Mouse (Mus musculus): ENCODE results near the gene Kdm1a.

Kdm1a gene

GRCm38 (mm10) chr4:136601476-136601875 is 1.0 kb downstream of the Kdm1a start:
- peak; percentile 27 to 77 for DNase-seq

- no peak for DNase-seq
Observed at GRCm38 (mm10) chr4:136600536-136600935, 2.0 kb downstream of the Kdm1a start.

GRCm38 (mm10) chr4:136599869-136600268 is 2.7 kb downstream of the Kdm1a start:
- DNase-seq: no peak

DNA sequence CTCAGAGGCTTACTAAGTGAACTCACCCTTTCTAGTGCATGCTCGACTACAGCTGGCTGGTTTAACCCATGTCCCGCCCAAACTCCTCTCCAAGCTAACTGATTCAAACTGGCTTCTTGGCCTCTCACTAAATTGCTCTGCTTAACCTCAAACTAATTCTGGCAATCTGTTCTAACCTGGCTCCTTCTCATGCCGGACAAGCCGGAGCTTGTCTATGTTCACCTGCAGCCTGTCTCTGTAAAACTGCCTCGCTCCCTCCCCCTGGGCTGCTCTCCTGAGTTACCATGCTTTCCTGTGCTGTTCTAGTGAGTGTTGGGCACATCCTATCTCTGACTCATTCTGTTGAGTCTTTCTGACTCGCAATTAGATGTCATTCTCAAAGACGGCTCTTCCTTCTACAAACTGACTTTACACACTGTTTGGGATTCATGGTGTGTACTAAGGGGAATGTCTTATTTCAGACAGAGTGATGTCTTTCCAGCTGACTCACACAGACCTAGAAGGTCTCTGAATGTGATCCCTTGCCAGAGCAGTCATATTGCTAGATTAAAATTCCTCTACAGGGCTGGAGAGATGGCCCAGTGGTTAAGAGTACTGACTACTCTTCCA is 4.2 kb downstream of the Kdm1a start:
- DNase-seq: no peak

DNA sequence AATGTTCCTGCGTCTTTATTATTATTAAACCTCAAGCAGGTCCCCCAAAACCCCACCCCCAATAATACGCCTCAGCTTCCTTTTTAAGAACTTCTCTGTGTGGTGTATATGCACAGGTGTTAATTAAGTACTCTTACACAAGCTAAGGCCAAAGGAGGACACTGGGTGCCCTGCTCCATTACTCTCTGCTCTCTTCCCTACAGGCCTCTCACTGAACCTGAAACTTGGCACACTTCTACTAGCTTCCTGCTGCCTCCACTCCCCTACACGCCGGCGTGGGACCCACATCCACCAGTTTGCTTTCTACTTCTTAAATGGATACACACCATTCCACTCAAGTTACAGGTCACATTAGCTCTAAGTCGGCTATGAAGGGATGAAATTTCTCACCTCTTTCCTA is 7.3 kb downstream of the Kdm1a start:
- DNase-seq: peak; percentile 40 to 44

- peak in 1 of 2 experiments; percentile 9 for DNase-seq
Observed at GRCm38 (mm10) chr4:136594006-136594405, 8.5 kb downstream of the Kdm1a start.

DNA sequence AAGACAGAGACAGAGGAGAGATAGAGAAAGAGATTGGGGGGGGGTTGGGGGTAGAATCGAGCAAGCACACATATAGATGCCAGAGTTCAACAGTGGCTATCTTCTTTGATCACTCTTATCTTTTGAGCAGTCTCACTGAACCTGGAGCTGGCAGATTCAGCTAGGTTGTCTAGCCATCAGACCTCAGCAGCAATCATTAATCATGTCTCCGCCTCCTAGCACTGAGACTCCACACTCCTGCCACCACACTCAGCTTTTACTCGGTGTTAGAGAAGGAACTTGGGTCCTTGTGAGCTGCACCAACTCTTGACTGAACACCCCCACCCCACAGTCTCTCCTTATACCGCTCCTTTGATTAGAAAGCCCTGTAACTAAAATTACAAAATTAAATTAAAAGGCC is 10.4 kb downstream of the Kdm1a start:
- peak; percentile 24 to 31 for DNase-seq

GRCm38 (mm10) chr4:136588003-136588402 is 14.5 kb downstream of the Kdm1a start:
- no peak for DNase-seq

DNA sequence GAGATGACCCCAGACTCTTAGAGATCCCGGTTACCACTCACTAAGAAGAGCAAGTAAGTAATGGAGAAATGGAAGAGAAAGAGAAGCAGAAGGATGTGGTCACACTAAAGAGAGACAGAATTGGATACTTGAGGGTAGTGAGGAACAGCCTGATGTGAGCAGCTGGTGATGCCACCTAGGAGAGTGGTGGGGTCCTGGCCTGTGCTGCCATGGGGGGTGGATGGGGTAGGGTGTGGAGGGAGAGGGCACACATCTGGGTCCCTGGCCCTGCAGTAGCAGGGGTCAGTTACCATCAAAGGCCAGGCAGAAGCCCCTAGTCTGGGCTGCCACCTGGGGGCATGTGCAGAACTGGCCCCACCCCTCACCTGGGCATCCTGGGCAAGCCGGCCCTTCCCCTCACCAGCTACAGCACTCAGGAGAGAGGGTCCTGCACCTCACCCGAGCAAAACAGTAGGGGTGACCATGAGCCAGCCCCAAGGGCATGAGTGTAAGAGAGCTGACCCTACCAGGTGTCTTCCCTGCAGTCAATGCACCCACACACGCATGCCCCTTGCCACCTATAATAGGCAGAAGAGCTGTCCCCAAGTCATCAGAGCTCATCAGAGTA is 15.2 kb downstream of the Kdm1a start:
- DNase-seq: no peak

DNA sequence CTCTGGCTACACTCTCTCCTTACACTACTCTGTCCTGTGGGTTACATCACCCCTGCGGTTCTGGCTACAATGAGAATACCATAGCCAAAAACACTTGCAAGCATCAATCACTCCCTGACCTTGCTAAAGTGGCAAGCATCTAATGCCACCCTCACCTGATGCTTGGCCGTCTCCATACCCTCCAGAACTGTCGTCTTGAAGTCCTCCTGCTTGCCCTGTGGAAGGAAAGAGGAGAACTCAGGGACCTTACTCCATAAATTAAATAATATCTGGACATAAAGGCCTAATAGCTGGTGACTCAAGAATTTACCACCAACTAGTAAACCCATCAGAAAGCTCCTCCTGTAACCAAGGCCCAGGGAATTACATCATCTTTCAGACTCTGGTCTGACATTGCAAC is 20.6 kb downstream of the Kdm1a start:
- no peak for DNase-seq

- DNase-seq: no peak
Observed at GRCm38 (mm10) chr4:136569998-136570397, 32.5 kb downstream of the Kdm1a start.

DNA sequence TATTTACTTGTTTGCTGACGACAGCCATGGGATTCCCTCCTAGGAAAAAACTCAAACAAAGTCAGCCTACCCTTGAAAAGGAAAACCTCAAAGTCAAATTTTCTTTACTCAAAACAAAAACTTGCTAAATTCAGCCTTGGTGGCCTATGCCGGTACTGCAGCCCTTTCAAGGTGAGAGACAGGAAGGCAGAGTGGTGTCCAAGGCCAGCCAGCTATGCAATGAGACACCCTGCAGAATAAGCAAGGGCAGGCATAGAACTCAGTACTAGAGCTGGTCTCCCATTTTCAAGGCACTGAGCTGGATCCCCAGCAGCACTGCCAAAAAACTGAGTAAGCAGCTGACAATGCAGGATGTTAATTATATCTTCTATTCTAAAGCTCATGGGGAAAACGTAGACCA is 33.9 kb downstream of the Kdm1a start:
- peak in 1 of 2 experiments; percentile 36 for DNase-seq

GRCm38 (mm10) chr4:136562755-136563154 is 39.8 kb downstream of the Kdm1a start:
- DNase-seq: no peak

DNA sequence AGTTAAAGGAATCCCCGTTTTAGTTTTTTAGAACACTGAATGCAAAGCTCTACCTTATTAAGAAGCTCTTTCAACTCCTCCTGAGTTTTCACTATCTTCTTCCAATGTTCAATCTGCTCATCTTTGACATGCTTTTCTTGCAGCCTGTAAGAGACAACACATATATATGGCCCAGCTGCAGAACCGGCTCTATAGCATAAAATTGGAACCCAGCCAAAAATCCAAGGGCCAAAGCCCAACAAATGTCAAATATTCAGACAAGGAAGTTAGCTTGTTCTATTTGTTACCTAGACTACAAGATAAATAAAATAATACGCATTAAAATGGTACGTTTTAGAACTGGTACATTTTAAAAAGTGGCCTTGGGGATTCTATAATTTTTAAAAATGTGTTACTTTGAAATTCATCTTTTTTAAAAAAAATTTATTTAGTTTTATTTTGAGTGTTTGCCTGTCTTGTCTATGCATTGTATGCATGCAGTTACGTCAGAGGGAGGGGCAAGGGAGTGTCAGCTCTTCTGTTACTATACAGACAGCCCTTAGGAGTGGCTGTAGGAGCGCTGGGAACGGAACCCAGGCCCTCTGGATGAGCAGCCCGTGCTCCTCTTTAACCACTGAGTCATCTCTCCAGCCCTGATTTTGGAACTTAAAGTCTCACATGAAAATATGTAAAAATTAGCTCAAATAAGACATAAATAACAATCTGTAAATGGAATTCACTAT is 42.1 kb downstream of the Kdm1a start:
- no peak for DNase-seq

GRCm38 (mm10) chr4:136559690-136560089 is 42.8 kb downstream of the Kdm1a start:
- peak in 1 of 2 experiments; percentile 22 for DNase-seq

- DNase-seq: no peak
Observed at GRCm38 (mm10) chr4:136557638-136558037, 44.9 kb downstream of the Kdm1a start.

DNA sequence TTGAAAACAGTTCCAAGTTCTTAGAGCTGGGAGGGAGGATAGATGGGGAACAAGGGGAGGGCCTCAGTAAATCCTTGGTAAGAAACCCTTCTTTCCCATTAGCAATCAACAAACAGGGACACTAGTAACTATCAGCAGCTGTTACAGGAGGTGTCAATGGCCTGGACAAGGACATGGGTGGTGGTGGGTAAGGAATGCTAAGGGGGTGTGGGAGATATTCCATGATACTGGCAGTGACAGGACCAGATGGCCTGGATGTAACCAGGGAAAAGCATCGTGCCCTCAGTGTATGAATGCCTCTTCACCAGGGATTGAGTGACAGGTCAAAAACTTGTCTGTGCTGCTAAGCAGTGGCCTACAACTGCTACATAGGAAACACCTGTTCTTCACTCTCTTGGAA is 49.4 kb downstream of the Kdm1a start:
- DNase-seq: no peak

GRCm38 (mm10) chr4:136548381-136548801 is 54.1 kb downstream of the Kdm1a start:
- peak; percentile 24 to 45 for DNase-seq

DNA sequence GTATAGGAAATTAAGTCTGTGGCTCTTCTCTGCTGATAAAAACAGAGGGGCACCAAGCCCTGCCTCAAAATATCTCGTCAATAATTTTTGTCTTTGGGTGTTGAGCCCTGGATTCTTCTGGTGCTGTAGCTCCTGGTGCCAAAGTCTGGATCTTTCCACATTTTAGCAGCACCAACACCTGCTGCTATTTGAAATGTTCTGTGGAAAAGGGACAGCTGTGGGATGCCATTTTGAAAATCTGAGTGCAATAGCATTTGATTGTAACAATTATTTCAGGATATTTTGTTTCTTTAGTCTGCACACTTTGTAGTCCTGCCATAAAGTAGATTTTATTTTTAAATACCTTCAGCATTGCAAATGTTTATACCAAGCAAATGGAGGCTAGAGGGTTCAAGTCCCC is 54.8 kb downstream of the Kdm1a start:
- no peak for DNase-seq

GRCm38 (mm10) chr4:136546279-136547045 is 56.1 kb downstream of the Kdm1a start:
- no peak for DNase-seq

DNA sequence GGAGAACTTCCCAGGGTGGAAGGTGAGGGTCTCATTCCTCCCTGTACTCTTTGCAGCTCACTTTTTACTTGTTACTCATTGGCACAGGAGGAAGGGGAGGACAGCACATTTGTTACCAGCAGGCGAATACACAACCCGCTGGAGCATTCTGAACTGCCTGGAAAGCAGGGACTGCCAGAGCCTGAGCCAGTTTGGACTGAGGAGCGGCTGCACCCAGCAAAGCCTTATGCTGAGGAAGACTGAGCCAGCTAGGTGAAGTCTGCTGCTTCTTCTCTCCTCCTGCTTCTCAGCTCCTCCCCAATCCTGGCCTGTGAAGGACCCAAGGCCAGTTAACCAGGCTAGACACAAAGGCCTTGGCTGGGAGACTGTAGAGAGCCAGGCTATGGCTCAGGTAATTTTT is 57.4 kb downstream of the Kdm1a start:
- DNase-seq: no peak

GRCm38 (mm10) chr4:136526412-136526811 is 76.1 kb downstream of the Kdm1a start:
- DNase-seq: peak; percentile 46 to 84

- DNase-seq: no peak
Observed at GRCm38 (mm10) chr4:136524309-136524708, 78.2 kb downstream of the Kdm1a start.
